Mouse (Mus musculus): ENCODE results near the gene Zfp969. TPM values are rescaled to one million over a fixed set of nuclear protein-coding genes. Genes with fewer than 3 reads are reported as not detected.
"Not testable (repeated sequence)": the region's sequence is repeated elsewhere in the genome, so short reads cannot be mapped to it uniquely, and the experiment has no call there.

The Zfp969 gene
- total RNA-seq (2021) = not detected
- long read RNA-seq, experiment 1 = 0 reads
- long read RNA-seq, experiment 2, partial matches to known transcripts = 0 of 1 reads
- long read RNA-seq, experiment 2, other reads (novel, unspliced or antisense) = 0 of 1 reads

DNA sequence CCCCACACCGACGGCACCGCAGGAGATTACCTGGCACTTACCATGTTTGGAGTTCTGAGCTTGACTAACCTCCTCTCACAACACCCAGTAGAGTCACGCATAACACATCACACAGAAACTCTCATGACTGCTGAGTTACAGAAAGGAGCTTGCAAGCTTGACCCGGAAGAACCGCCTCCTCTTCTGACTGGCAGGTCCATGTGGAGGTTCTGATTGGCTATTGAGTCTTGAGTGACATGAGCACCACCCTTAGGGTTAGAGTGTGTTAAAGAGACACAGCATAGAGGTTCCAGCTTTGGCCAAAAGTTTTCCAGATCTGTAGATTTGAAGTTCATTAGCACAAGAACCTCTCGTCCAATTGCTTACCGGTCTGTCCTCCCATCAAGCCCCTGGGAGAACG lies at the start of gene Zfp969:
TSS of gene Zfp969 (minus strand) at position 101 of the 400 bp plus-strand sequence.
- not testable (repeated sequence) for H3K4me3 ChIP-seq; DNase-seq (ENCODE audit: low spot score in 2 of 2); H3K27ac ChIP-seq

GRCm38 (mm10) chr2:175741237-175741636 lies 37.8 kb upstream of the Zfp969 start, which contains the start of gene Gm2007:
Gm2007 (plus strand) TSS chr2:175741537.
- DNase-seq (ENCODE audit: low spot score in 2 of 2); H3K4me3 ChIP-seq; H3K27ac ChIP-seq: not testable (repeated sequence)

GRCm38 (mm10) chr2:175643678-175644077 lies 59.8 kb downstream of the Zfp969 start, which contains the start of gene Gm11007:
Gm11007 (plus strand) TSS chr2:175643978.
- DNase-seq (ENCODE audit: low spot score in 2 of 2); H3K4me3 ChIP-seq; H3K27ac ChIP-seq: not testable (repeated sequence)

Other genes starting within 250 kb of the Zfp969 start
- 1 to 10 TPM; 4.8 to 5.0 TPM for gene Zfp965, start 233.7 kb downstream of the Zfp969 start, total RNA-seq (2021)
- not detected for gene Gm11007, start 59.7 kb downstream of the Zfp969 start, total RNA-seq (2021)
- not detected for gene Gm2007, start 37.9 kb upstream of the Zfp969 start, total RNA-seq (2021)
- gene Gm14288, start 97.4 kb upstream of the Zfp969 start, total RNA-seq (2021) = 10 to 100 TPM; 13.4 to 16.8 TPM
- gene Gm6710, start 165.6 kb upstream of the Zfp969 start, total RNA-seq (2021) = 10 to 100 TPM; 43.4 to 47.6 TPM
- 1 to 10 TPM; 6.8 to 7.6 TPM for gene Zfp966, start 227.5 kb upstream of the Zfp969 start, total RNA-seq (2021)

Data from layer of hippocampus, adult 2 months (tissue).